In genomic region chr1:152682368-152683194, GRCm38 (mm10) we compare ENCODE assay signal across 8 mouse cellular contexts.
DNase-seq lines count a peak whose midpoint lies in the region; ATAC-seq and TF ChIP-seq lines count a peak whose summit lies in the region.

No protein-coding gene starts in this region.

- ATAC-seq in lung, embryonic 16.5 days (ENCODE audit: low read depth), result peak; percentile 39

- TF ChIP-seq CTCF in gastrocnemius, adult 2 months (IDR thresholded peaks at IDR 0.05), result no peak

- intact Hi-C loops in gastrocnemius, adult 2 months (cut with DNase I), result no loop called here
- intact Hi-C loops in gastrocnemius, postnatal 14 days (cut with DNase I; ENCODE audit: low total_unique reads), result no loop called here

- no peak overlapping the region for H3K9ac ChIP-seq in lung, embryonic 16.5 days (ENCODE audit: low read length)

- WGBS in embryonic facial prominence, embryonic 10.5 days, result 81% methylated on average over 11 of the region's 11 CpGs
- WGBS in lung, embryonic 16.5 days, result 33% methylated on average over 11 of the region's 11 CpGs

- H3K27ac ChIP-seq in gastrocnemius, adult 2 months, result peak overlapping the region; percentile 72
- H3K27ac ChIP-seq in embryonic facial prominence, embryonic 10.5 days (replicated peaks), result peak overlapping the region; percentile 59
- peak overlapping the region; percentile 62 for H3K27ac ChIP-seq in lung, embryonic 16.5 days (ENCODE audit: low read length)

- no peak overlapping the region for H3K4me2 ChIP-seq in lung, embryonic 16.5 days (ENCODE audit: low read depth, low read length)

- DNase-seq in gastrocnemius, adult 2 months, result peak; percentile 29
- no peak for DNase-seq in gastrocnemius, postnatal 14 days
- DNase-seq in embryonic facial prominence, embryonic 10.5 days (ENCODE audit: low spot score), result no peak
- DNase-seq in heart, postnatal 4 days, result peak; percentile 82
- DNase-seq in layer of hippocampus, adult 8-10 months (ENCODE audit: low spot score in 2 of 2), result no peak
- no peak for DNase-seq in right cerebral cortex, postnatal 4 days
- DNase-seq in cerebellum, adult 9-10 months, result no peak

- H3K9me3 ChIP-seq in embryonic facial prominence, embryonic 10.5 days, result no peaks in the 10 kb centered on the region
- H3K9me3 ChIP-seq in lung, embryonic 16.5 days (ENCODE audit: control insufficient read depth, low read length), result no peaks in the 10 kb centered on the region

- H3K4me3 ChIP-seq in gastrocnemius, adult 2 months, result no peak overlapping the region
- no peak overlapping the region for H3K4me3 ChIP-seq in embryonic facial prominence, embryonic 10.5 days
- no peak overlapping the region for H3K4me3 ChIP-seq in lung, embryonic 16.5 days (ENCODE audit: low read length)

- H3K27me3 ChIP-seq in embryonic facial prominence, embryonic 10.5 days (replicated peaks; ENCODE audit: low read depth, poor library complexity, severe bottlenecking), result no peaks in the 10 kb centered on the region
- no peaks in the 10 kb centered on the region for H3K27me3 ChIP-seq in lung, embryonic 16.5 days (ENCODE audit: control insufficient read depth, insufficient read depth, low read depth, low read length)

- H3K36me3 ChIP-seq in embryonic facial prominence, embryonic 10.5 days (replicated peaks), result no peaks in the 10 kb centered on the region
- H3K36me3 ChIP-seq in lung, embryonic 16.5 days (ENCODE audit: control insufficient read depth, insufficient read depth, low read length), result no peaks in the 10 kb centered on the region

- H3K4me1 ChIP-seq in embryonic facial prominence, embryonic 10.5 days, result peaks cover 46% of the 10 kb centered on the region
- peaks cover 47% of the 10 kb centered on the region for H3K4me1 ChIP-seq in lung, embryonic 16.5 days (replicated peaks; ENCODE audit: control insufficient read depth, insufficient read depth, low read length)

Comparison
In these comparisons a context has a peak if more than half of its experiments do, and no peak if none do; other contexts are left out.
1. DNase-seq: peak in gastrocnemius, adult 2 months (single experiment) and heart, postnatal 4 days (single experiment); none in gastrocnemius, postnatal 14 days (single experiment), embryonic facial prominence, embryonic 10.5 days (single experiment), layer of hippocampus, adult 8-10 months (0 of 2), right cerebral cortex, postnatal 4 days (single experiment) and cerebellum, adult 9-10 months (single experiment).
2. Peak in every context shown above with its lines, with median percentiles within 50 percentile points of each other: H3K27ac ChIP-seq.